Mouse (Mus musculus) C2C12 (cell line): ENCODE results near the gene 4930539E08Rik.

Experiments used
- CTCF ChIP-seq: IDR thresholded peaks from one replicate; pipeline ENCODE4 v1.5.1; 2011; ENCODE audit not compliant: control insufficient read depth, insufficient read depth, insufficient read length
- MAX ChIP-seq: IDR thresholded peaks from one replicate; pipeline ENCODE4 v1.6.1; 2011; ENCODE audit warnings: mild to moderate bottlenecking, control low read depth
- MYOG ChIP-seq: IDR thresholded peaks from one replicate; pipeline ENCODE4 v1.6.1; 2011; ENCODE audit not compliant: control insufficient read depth, insufficient read length; ENCODE audit errors: extremely low read depth

GRCm38 (mm10) chr17:28894050-28894767, 20.9 kb downstream of the 4930539E08Rik start:
- TF ChIP-seq CTCF (no peak), MYOG (no peak), MAX (no peak)
